Mouse (Mus musculus) lung, postnatal 36 days (tissue): ENCODE results near the gene Chtop.

Experiments
- DNase-seq: peaks from one replicate; pipeline ENCODE4 v3.0.0; 2022; ENCODE audit warnings: mixed read lengths

Gene Chtop

GRCm38 (mm10) chr3:90508950-90509746 lies at the start of gene Chtop:
Chtop (minus strand) TSS chr3:90509498.
- DNase-seq = peak; percentile 100

GRCm38 (mm10) chr3:90555954-90556353 lies 46.7 kb upstream of the Chtop start:
- DNase-seq = no peak

GRCm38 (mm10) chr3:90552231-90552630 lies 42.9 kb upstream of the Chtop start:
- DNase-seq = no peak

GRCm38 (mm10) chr3:90550421-90550790 lies 41.1 kb upstream of the Chtop start:
- no peak for DNase-seq

GRCm38 (mm10) chr3:90549676-90550420 lies 40.5 kb upstream of the Chtop start:
- DNase-seq = no peak

GRCm38 (mm10) chr3:90540904-90541303 lies 31.6 kb upstream of the Chtop start:
- peak; percentile 83 for DNase-seq

- no peak for DNase-seq
Measured at GRCm38 (mm10) chr3:90537905-90538296, 28.6 kb upstream of the Chtop start.

- peak; percentile 85 for DNase-seq
Measured at GRCm38 (mm10) chr3:90537141-90537904, 28.0 kb upstream of the Chtop start, which contains the start of gene S100a16. S100a16 (plus strand) TSS chr3:90537254.

- no peak for DNase-seq
Measured at GRCm38 (mm10) chr3:90535446-90535845, 26.1 kb upstream of the Chtop start.

GRCm38 (mm10) chr3:90531713-90532112 lies 22.4 kb upstream of the Chtop start:
- no peak for DNase-seq

- DNase-seq = no peak
Measured at GRCm38 (mm10) chr3:90527291-90527873, 18.1 kb upstream of the Chtop start.

- DNase-seq = peak; percentile 83
Measured at GRCm38 (mm10) chr3:90526580-90526979, 17.3 kb upstream of the Chtop start, which contains the start of gene S100a14. S100a14 (plus strand) TSS chr3:90526856.

GRCm38 (mm10) chr3:90526076-90526475 lies 16.8 kb upstream of the Chtop start:
- DNase-seq = no peak

GRCm38 (mm10) chr3:90525421-90525820 lies 16.1 kb upstream of the Chtop start:
- DNase-seq = peak; percentile 88

GRCm38 (mm10) chr3:90517711-90518110 lies 8.4 kb upstream of the Chtop start:
- no peak for DNase-seq

GRCm38 (mm10) chr3:90515789-90516188 lies 6.5 kb upstream of the Chtop start:
- DNase-seq = no peak

GRCm38 (mm10) chr3:90515242-90515641 lies 5.9 kb upstream of the Chtop start:
- DNase-seq = peak; percentile 85

- DNase-seq = peak; percentile 88
Measured at GRCm38 (mm10) chr3:90514691-90515090, 5.4 kb upstream of the Chtop start.

GRCm38 (mm10) chr3:90513796-90514590 lies 4.7 kb upstream of the Chtop start, which contains the start of the genes S100a1 and S100a13:
S100a1 (minus strand) TSS chr3:90514392.
S100a13 (plus strand) TSS chr3:90514435.
- peak; percentile 90 for DNase-seq

GRCm38 (mm10) chr3:90512948-90513642 lies 3.8 kb upstream of the Chtop start:
- DNase-seq = no peak

- no peak for DNase-seq
Measured at GRCm38 (mm10) chr3:90512276-90512675, 3.0 kb upstream of the Chtop start.
